Comparison of ENCODE assay signal across 12 mouse cellular contexts in genomic region chr8:121118634-121119420, GRCm38 (mm10). TPM values are rescaled to one million over a fixed set of nuclear protein-coding genes. Genes with fewer than 3 reads are reported as not detected.
DNase-seq lines count a peak whose midpoint lies in the region; ATAC-seq and TF ChIP-seq lines count a peak whose summit lies in the region.
"Had no signal": no experiment of that assay in that cellular context is flagged by ENCODE, and none has a peak within 500 bp of the region (broad histone marks: within the 10 kb centered on the region; RNA-seq: fewer than 3 reads in every experiment).

No protein-coding gene starts in this region.

- H3K4me1 ChIP-seq in heart, embryonic 16.5 days (ENCODE audit: control insufficient read depth, insufficient read depth, low read length), result no peaks in the 10 kb centered on the region
- peaks cover 15% of the 10 kb centered on the region for H3K4me1 ChIP-seq in stomach, embryonic 14.5 days (ENCODE audit: control insufficient read depth, insufficient read depth, low read length)
- H3K4me1 ChIP-seq in stomach, postnatal 0 days (replicated peaks; ENCODE audit: control insufficient read depth, insufficient read depth), result no peaks in the 10 kb centered on the region
- no peaks in the 10 kb centered on the region for H3K4me1 ChIP-seq in hindbrain, postnatal 0 days (ENCODE audit: insufficient read depth, low read length)

- H3K9me3 ChIP-seq in heart, embryonic 16.5 days (replicated peaks; ENCODE audit: control insufficient read depth, low read length), result peaks cover 5% of the 10 kb centered on the region
- no peaks in the 10 kb centered on the region for H3K9me3 ChIP-seq in stomach, embryonic 14.5 days (ENCODE audit: control insufficient read depth, low read depth, low read length)
- 0 out of 2 replicates have a peak, but pooled peaks cover 3% of the 10 kb centered on the region for H3K9me3 ChIP-seq in stomach, postnatal 0 days (ENCODE audit: control insufficient read depth, low read length)
- no peaks in the 10 kb centered on the region for H3K9me3 ChIP-seq in hindbrain, postnatal 0 days (ENCODE audit: low read length)

- 12% methylated on average over 18 of the region's 18 CpGs for WGBS in heart, embryonic 16.5 days
- WGBS in stomach, embryonic 14.5 days, result 9% methylated on average over 18 of the region's 18 CpGs
- 36% methylated on average over 18 of the region's 18 CpGs for WGBS in stomach, postnatal 0 days
- WGBS in hindbrain, postnatal 0 days, result 4% methylated on average over 18 of the region's 18 CpGs

- peak overlapping the region; percentile 66 for H3K4me3 ChIP-seq in heart, embryonic 16.5 days (ENCODE audit: low read length)
- H3K4me3 ChIP-seq in stomach, embryonic 14.5 days (ENCODE audit: low read depth, low read length), result peak overlapping the region; percentile 43; the same call in 1 of the 2 replicates
- no peak overlapping the region for H3K4me3 ChIP-seq in stomach, postnatal 0 days (ENCODE audit: low read depth, low read length)
- H3K4me3 ChIP-seq in hindbrain, postnatal 0 days (ENCODE audit: low read length), result peak overlapping the region; percentile 2; the same call in 1 of the 2 replicates

- no peak for TF ChIP-seq CTCF in stomach, postnatal 0 days (IDR thresholded peaks at IDR 0.05; ENCODE audit: low read depth)
- TF ChIP-seq CTCF in hindbrain, postnatal 0 days (IDR thresholded peaks at IDR 0.05; ENCODE audit: low read depth), result no peak

- peak overlapping the region; percentile 82 for H3K4me2 ChIP-seq in heart, embryonic 16.5 days (ENCODE audit: low read depth, low read length)
- H3K4me2 ChIP-seq in stomach, embryonic 14.5 days (replicated peaks; ENCODE audit: low read depth, low read length), result no peak overlapping the region
- no peak overlapping the region for H3K4me2 ChIP-seq in stomach, postnatal 0 days (replicated peaks; ENCODE audit: low read depth)
- H3K4me2 ChIP-seq in hindbrain, postnatal 0 days (ENCODE audit: low read depth, low read length), result no peak overlapping the region

- no peaks in the 10 kb centered on the region for H3K36me3 ChIP-seq in heart, embryonic 16.5 days (ENCODE audit: control insufficient read depth, insufficient read depth)
- no peaks in the 10 kb centered on the region for H3K36me3 ChIP-seq in stomach, embryonic 14.5 days (ENCODE audit: control insufficient read depth, insufficient read depth, low read length)
- H3K36me3 ChIP-seq in stomach, postnatal 0 days (ENCODE audit: control insufficient read depth, insufficient read depth, low read length), result no peaks in the 10 kb centered on the region; the same call in 1 of the 2 replicates
- no peaks in the 10 kb centered on the region for H3K36me3 ChIP-seq in hindbrain, postnatal 0 days (ENCODE audit: insufficient read depth, low read length)

- no peak for ATAC-seq in heart, embryonic 16.5 days (replicated peaks; ENCODE audit: extremely low read depth, insufficient read depth, low FRiP score)
- ATAC-seq in stomach, embryonic 14.5 days (ENCODE audit: insufficient number of reproducible peaks, insufficient read depth, low FRiP score, low read depth), result no peak
- no peak for ATAC-seq in stomach, postnatal 0 days (ENCODE audit: low FRiP score, low TSS enrichment)
- no peak for ATAC-seq in hindbrain, postnatal 0 days

- H3K27me3 ChIP-seq in heart, embryonic 16.5 days (ENCODE audit: control insufficient read depth, insufficient read depth, low read length), result peaks cover 88% of the 10 kb centered on the region
- H3K27me3 ChIP-seq in stomach, embryonic 14.5 days (ENCODE audit: control insufficient read depth, insufficient read depth, low read length), result peaks cover 71% of the 10 kb centered on the region
- peaks cover 27% of the 10 kb centered on the region for H3K27me3 ChIP-seq in stomach, postnatal 0 days (ENCODE audit: control insufficient read depth, insufficient read depth, low read length)
- peaks cover 94% of the 10 kb centered on the region for H3K27me3 ChIP-seq in hindbrain, postnatal 0 days (ENCODE audit: insufficient read depth, low read length)

- TF ChIP-seq EP300 in stomach, postnatal 0 days (optimal IDR thresholded peaks at IDR 0.05), result no peak

- no peak for DNase-seq in heart, postnatal 36 days
- DNase-seq in stomach, postnatal 0 days (ENCODE audit: low spot score), result no peak
- no peak for DNase-seq in hindbrain, postnatal 0 days (ENCODE audit: low spot score)
- DNase-seq in thymus, postnatal 25 days, result no peak
- no peak for DNase-seq in layer of hippocampus, postnatal 10 days (ENCODE audit: low spot score in 2 of 2)
- DNase-seq in right cerebral cortex, adult 2 months (ENCODE audit: low spot score in 2 of 2), result no peak
- DNase-seq: adrenal gland, adult 2 months; cerebellum, adult 8-10 months; lung, adult 18-20 months had no signal

- intact Hi-C loops in heart, postnatal 36 days (cut with DNase I), result loop anchor here (5.0 kb wide), 1 partner anchor 473 kb away; the partner anchor contains the start of gene Map1lc3b

- H3K9ac ChIP-seq in heart, embryonic 16.5 days (ENCODE audit: low read length), result peak overlapping the region; percentile 10; the same call in 1 of the 2 replicates
- H3K9ac ChIP-seq in stomach, embryonic 14.5 days (replicated peaks; ENCODE audit: low read depth, low read length), result no peak overlapping the region
- H3K9ac ChIP-seq in stomach, postnatal 0 days (ENCODE audit: low read length), result no peak overlapping the region
- no peak overlapping the region for H3K9ac ChIP-seq in hindbrain, postnatal 0 days (replicated peaks; ENCODE audit: low read length)

- no peak overlapping the region for H3K27ac ChIP-seq in heart, embryonic 16.5 days (ENCODE audit: low read length)
- no peak overlapping the region for H3K27ac ChIP-seq in stomach, embryonic 14.5 days (ENCODE audit: low read length)
- H3K27ac ChIP-seq in stomach, postnatal 0 days (replicated peaks), result no peak overlapping the region
- no peak overlapping the region for H3K27ac ChIP-seq in hindbrain, postnatal 0 days

RNA-seq across cellular contexts. Expression of gene Foxc2, which starts 2.9 kb away (rescaled TPM):
- polyA plus RNA-seq in heart, embryonic 16.5 days (2015; fragmentation: Nextera tagmentation; extraction: Ambion mirVana), result 3.5 and 4.4 TPM in 2 replicates
- total RNA-seq in heart, postnatal 36 days (2021), result 1 to 10 TPM; 1.9 to 2.4 TPM
- 0.20 and 0.56 TPM in 2 replicates for polyA plus RNA-seq in stomach, embryonic 14.5 days (2014; fragmentation: Nextera tagmentation; extraction: Ambion mirVana)
- polyA plus RNA-seq in stomach, postnatal 0 days (2015; fragmentation: Nextera tagmentation; extraction: Ambion mirVana), result 0.40 and 0.41 TPM in 2 replicates
- total RNA-seq in hindbrain, postnatal 0 days (2014; rRNA removed), result 3.7 and 10.6 TPM in 2 replicates
- 2.8 and 3.6 TPM in 2 replicates for polyA plus RNA-seq in hindbrain, postnatal 0 days (2015; fragmentation: Nextera tagmentation; extraction: Ambion mirVana)
- total RNA-seq in layer of hippocampus, postnatal 10 days (2021), result 1 to 10 TPM; 1.5 to 2.5 TPM

RNA-seq across cellular contexts. Expression of gene Foxl1, which starts 8.9 kb away (rescaled TPM):
- 0.49 and 0.62 TPM in 2 replicates for polyA plus RNA-seq in heart, embryonic 16.5 days (2015; fragmentation: Nextera tagmentation; extraction: Ambion mirVana)
- under 1 TPM in 1 of 2 experiments, not detected in 1; 0.14 TPM for total RNA-seq in heart, postnatal 36 days (2021)
- polyA plus RNA-seq in stomach, embryonic 14.5 days (2014; fragmentation: Nextera tagmentation; extraction: Ambion mirVana), result 6.9 and 7.0 TPM in 2 replicates
- polyA plus RNA-seq in stomach, postnatal 0 days (2015; fragmentation: Nextera tagmentation; extraction: Ambion mirVana), result 2.8 and 2.9 TPM in 2 replicates
- 0.40 and 0.58 TPM in 2 replicates for total RNA-seq in hindbrain, postnatal 0 days (2014; rRNA removed)
- 0.21 TPM in 1 of 2 replicates, not detected in the other for polyA plus RNA-seq in hindbrain, postnatal 0 days (2015; fragmentation: Nextera tagmentation; extraction: Ambion mirVana)
- total RNA-seq in layer of hippocampus, postnatal 10 days (2021), result under 1 TPM in 1 of 2 experiments, not detected in 1; 0.21 TPM
- total RNA-seq: gastrocnemius, adult 18-20 months had no signal

RNA-seq across cellular contexts. Expression of gene Mthfsd, which starts 10.6 kb away (rescaled TPM):
- 32.1 and 32.3 TPM in 2 replicates for polyA plus RNA-seq in heart, embryonic 16.5 days (2015; fragmentation: Nextera tagmentation; extraction: Ambion mirVana)
- total RNA-seq in heart, postnatal 36 days (2021), result 10 to 100 TPM; 11.0 to 12.2 TPM
- polyA plus RNA-seq in stomach, embryonic 14.5 days (2014; fragmentation: Nextera tagmentation; extraction: Ambion mirVana), result 65.9 and 66.6 TPM in 2 replicates
- polyA plus RNA-seq in stomach, postnatal 0 days (2015; fragmentation: Nextera tagmentation; extraction: Ambion mirVana), result 33.0 and 38.1 TPM in 2 replicates
- total RNA-seq in hindbrain, postnatal 0 days (2014; rRNA removed), result 39.9 and 45.6 TPM in 2 replicates
- polyA plus RNA-seq in hindbrain, postnatal 0 days (2015; fragmentation: Nextera tagmentation; extraction: Ambion mirVana), result 44.4 and 47.0 TPM in 2 replicates
- 10 to 100 TPM; 28.1 to 29.3 TPM for total RNA-seq in layer of hippocampus, postnatal 10 days (2021)

RNA-seq across cellular contexts. Expression of gene Foxf1, which starts 34.6 kb away (rescaled TPM):
- polyA plus RNA-seq in heart, embryonic 16.5 days (2015; fragmentation: Nextera tagmentation; extraction: Ambion mirVana), result 1.9 and 8.9 TPM in 2 replicates
- total RNA-seq in heart, postnatal 36 days (2021), result under 1 TPM; 0.22 to 0.25 TPM
- 147 and 163 TPM in 2 replicates for polyA plus RNA-seq in stomach, embryonic 14.5 days (2014; fragmentation: Nextera tagmentation; extraction: Ambion mirVana)
- 59.3 and 64.0 TPM in 2 replicates for polyA plus RNA-seq in stomach, postnatal 0 days (2015; fragmentation: Nextera tagmentation; extraction: Ambion mirVana)
- 1.8 and 1.9 TPM in 2 replicates for total RNA-seq in hindbrain, postnatal 0 days (2014; rRNA removed)
- 1.2 and 1.4 TPM in 2 replicates for polyA plus RNA-seq in hindbrain, postnatal 0 days (2015; fragmentation: Nextera tagmentation; extraction: Ambion mirVana)
- 1 to 10 TPM; 1.3 to 1.4 TPM for total RNA-seq in layer of hippocampus, postnatal 10 days (2021)
